Mouse (Mus musculus) MEL (cell line): ENCODE data around the gene Acot13. TPM values are rescaled to one million over a fixed set of nuclear protein-coding genes. Genes with fewer than 3 reads are reported as not detected.

Experiments
- DNase-seq: peaks from one replicate; pipeline ENCODE4 v3.0.0; 2011; ENCODE audit warnings: low read depth, low spot score
- H3K27ac ChIP-seq: 2 replicates; pipeline ENCODE4 v1.5.1; 2012; ENCODE audit warnings: low read depth, mild to moderate bottlenecking, control low read depth, low read length, moderate library complexity; ENCODE audit not compliant: control insufficient read depth
- H3K27me3 ChIP-seq, 2 experiments: fragments of 150-350 bp in 1 of 2; sonication (generic) in 1 of 2; 2 replicates each; pipeline ENCODE4 v1.6.1; 2012; ENCODE audit warnings: low read length in 2 of 2, mild to moderate bottlenecking in 2 of 2, improper control_type of control experiment in 1 of 2, moderate library complexity in 1 of 2; ENCODE audit not compliant: insufficient read depth in 2 of 2, control insufficient read depth in 1 of 2
- H3K36me3 ChIP-seq, 2 experiments: 2 replicates each; pipeline ENCODE4 v1.6.1; 2012 to 2014; ENCODE audit warnings: low read length in 2 of 2, improper control_type of control experiment in 1 of 2, inconsistent platforms in 1 of 2, mild to moderate bottlenecking in 1 of 2; ENCODE audit not compliant: insufficient read depth in 2 of 2, control insufficient read depth in 1 of 2
- H3K4me1 ChIP-seq, 2 experiments: fragments of 150-350 bp in 1 of 2; sonication (generic) in 1 of 2; 2 replicates each; pipeline ENCODE4 v1.6.1; 2012; ENCODE audit warnings: low read length in 2 of 2, improper control_type of control experiment in 1 of 2, mild to moderate bottlenecking in 1 of 2; ENCODE audit not compliant: insufficient read depth in 2 of 2, control insufficient read depth in 1 of 2
- H3K4me3 ChIP-seq, 2 experiments: fragments of 150-350 bp in 1 of 2; sonication (generic) in 1 of 2; 2 replicates each; pipeline ENCODE4 v1.5.1; 2012; ENCODE audit warnings: low read depth in 2 of 2, low read length in 2 of 2, mild to moderate bottlenecking in 2 of 2, moderate library complexity in 2 of 2, control low read depth in 1 of 2, improper control_type of control experiment in 1 of 2; ENCODE audit not compliant: control insufficient read depth in 1 of 2, insufficient read depth in 1 of 2
- H3K79me2 ChIP-seq: 2 replicates; pipeline ENCODE4 v1.6.1; 2012; ENCODE audit warnings: mild to moderate bottlenecking, low read length, moderate library complexity; ENCODE audit not compliant: control insufficient read depth, poor library complexity, insufficient read depth
- H3K9ac ChIP-seq: 2 replicates; pipeline ENCODE4 v1.6.1; 2012; ENCODE audit warnings: low read depth, mild to moderate bottlenecking, control low read depth, low read length, moderate library complexity; ENCODE audit not compliant: control insufficient read depth, poor library complexity, severe bottlenecking
- H3K9me3 ChIP-seq: fragments of 150-350 bp; sonication (generic); replicated peaks from 2 replicates; pipeline ENCODE4 v1.6.1; 2012; ENCODE audit warnings: mild to moderate bottlenecking, low read length, improper control_type of control experiment, moderate library complexity; ENCODE audit not compliant: insufficient read depth
- BHLHE40 ChIP-seq: IDR thresholded peaks from 2 replicates; pipeline ENCODE4 v1.6.1; 2012; ENCODE audit warnings: low read depth, mild to moderate bottlenecking, inconsistent platforms, low read length, improper control_type of control experiment, borderline replicate concordance
- CHD1 ChIP-seq: IDR thresholded peaks from 2 replicates; pipeline ENCODE4 v1.6.1; 2012; ENCODE audit warnings: low read depth, mild to moderate bottlenecking, inconsistent platforms, low read length, improper control_type of control experiment
- CHD2 ChIP-seq: IDR thresholded peaks from 2 replicates; pipeline ENCODE4 v1.6.1; 2011; ENCODE audit warnings: low read length, improper control_type of control experiment
- CTCF ChIP-seq, 3 experiments: IDR thresholded peaks in 2 of 3; conservative IDR thresholded peaks in 1 of 3; 2 replicates each; pipeline ENCODE4 v1.5.1; 2011 to 2012; ENCODE audit warnings: low read length in 3 of 3, low read depth in 2 of 3, mild to moderate bottlenecking in 2 of 3, improper control_type of control experiment in 1 of 3, inconsistent platforms in 1 of 3, mixed read lengths in 1 of 3, moderate library complexity in 1 of 3; ENCODE audit not compliant: control insufficient read depth in 1 of 3, insufficient read depth in 1 of 3, poor library complexity in 1 of 3, severe bottlenecking in 1 of 3
- GABPA ChIP-seq: IDR thresholded peaks from 2 replicates; pipeline ENCODE4 v1.6.1; 2012; ENCODE audit warnings: low read depth, mild to moderate bottlenecking, inconsistent platforms, low read length, improper control_type of control experiment, moderate library complexity
- HCFC1 ChIP-seq: IDR thresholded peaks from 2 replicates; pipeline ENCODE4 v1.6.1; 2012; ENCODE audit warnings: low read depth, mild to moderate bottlenecking, inconsistent platforms, low read length, improper control_type of control experiment, moderate library complexity
- JUND ChIP-seq: IDR thresholded peaks from 2 replicates; pipeline ENCODE4 v1.6.1; 2011; ENCODE audit warnings: low read depth, mild to moderate bottlenecking, improper control_type of control experiment, low read length
- KAT2A ChIP-seq: conservative IDR thresholded peaks from 2 replicates; pipeline ENCODE4 v1.6.1; 2012; ENCODE audit warnings: low read depth, low read length, improper control_type of control experiment, inconsistent platforms
- MAFK ChIP-seq: IDR thresholded peaks from 2 replicates; pipeline ENCODE4 v1.6.1; 2011; ENCODE audit warnings: low read depth, mild to moderate bottlenecking, low read length, improper control_type of control experiment, borderline replicate concordance
- MYC ChIP-seq: IDR thresholded peaks from 2 replicates; pipeline ENCODE4 v1.6.1; 2011; ENCODE audit warnings: low read depth, mild to moderate bottlenecking, low read length, improper control_type of control experiment, moderate library complexity
- NRF1 ChIP-seq: IDR thresholded peaks from 2 replicates; pipeline ENCODE4 v1.6.1; 2014; ENCODE audit warnings: low read depth, mild to moderate bottlenecking, inconsistent platforms, low read length, improper control_type of control experiment, moderate library complexity; ENCODE audit not compliant: poor library complexity, insufficient read depth, severe bottlenecking
- POLR2AphosphoS2 ChIP-seq: IDR thresholded peaks from 2 replicates; pipeline ENCODE4 v1.6.1; 2011; ENCODE audit warnings: low read length, improper control_type of control experiment
- POLR2AphosphoS5 ChIP-seq: IDR thresholded peaks from 2 replicates; pipeline ENCODE4 v1.6.1; 2012; ENCODE audit warnings: low read depth, borderline replicate concordance, mild to moderate bottlenecking, inconsistent platforms, low read length, moderate library complexity, mixed read lengths
- SMC3 ChIP-seq: IDR thresholded peaks from 2 replicates; pipeline ENCODE4 v1.6.1; 2011; ENCODE audit warnings: low read depth, low read length, improper control_type of control experiment
- USF1 ChIP-seq: IDR thresholded peaks from 2 replicates; pipeline ENCODE4 v1.6.1; 2014; ENCODE audit warnings: low read depth, mild to moderate bottlenecking, inconsistent platforms, low read length, improper control_type of control experiment, moderate library complexity
- USF2 ChIP-seq, 2 experiments: IDR thresholded peaks; 2 replicates each; pipeline ENCODE4 v1.6.1; 2011 to 2012; ENCODE audit warnings: improper control_type of control experiment in 2 of 2, low read length in 2 of 2, borderline replicate concordance in 1 of 2, inconsistent platforms in 1 of 2, low read depth in 1 of 2, mild to moderate bottlenecking in 1 of 2; ENCODE audit not compliant: insufficient read depth in 1 of 2
- ZC3H11A ChIP-seq: IDR thresholded peaks from 2 replicates; pipeline ENCODE4 v1.6.1; 2012; ENCODE audit warnings: low read depth, mild to moderate bottlenecking, inconsistent platforms, low read length, improper control_type of control experiment
- ZNF384 ChIP-seq: IDR thresholded peaks from 2 replicates; pipeline ENCODE4 v1.6.1; 2012; ENCODE audit warnings: low read depth, mild to moderate bottlenecking, inconsistent platforms, low read length, improper control_type of control experiment
- polyA plus RNA-seq, 2 experiments: library from polyadenylated mRNA; stranded (reverse) in 1 of 2; unstranded in 1 of 2; fragments of >175 nt in 1 of 2; fragments of >200 nt in 1 of 2; gene quantifications; 2 replicates each; pipeline versions ENCODE4 v1.2.1 to v1.2.4; 2012; ENCODE audit warnings: low replicate concordance in 2 of 2, low read depth in 1 of 2; ENCODE audit not compliant: insufficient read length in 2 of 2, insufficient read depth in 1 of 2, missing spikeins in 1 of 2
- total RNA-seq: library from RNA; depleted of rRNA; stranded (reverse); fragments of 300-350 nt; gene quantifications from 2 replicates; pipeline ENCODE4 v1.2.3, GENCODE M21; 2012

Gene Acot13
- total and polyA plus RNA-seq, 3 experiments: 51.8 to 57.3 TPM; not detected in 1

- Histone ChIP-seq H3K9me3 (no peaks in the 10 kb centered on the region), H3K27me3 (peaks cover 0 to 1% of the 10 kb centered on the region in 2 experiments; a peak in 1 of 4 replicates)
- TF ChIP-seq CTCF (IDR thresholded peaks at IDR 0.05 in 2 of 3, conservative IDR thresholded peaks at IDR 0.05 in 1 of 3; ENCODE audit: control insufficient read depth in 1 of 3, insufficient read depth in 1 of 3, low read depth in 2 of 3, low read length in 3 of 3, poor library complexity in 1 of 3, severe bottlenecking in 1 of 3) (no peak), CHD1 (no peak), USF1 (no peak), GABPA (no peak), NRF1 (no peak), MYC (no peak), ZNF384 (no peak)
- TF ChIP-seq, all 39 proteins: peak for 0
- H3K79me2 ChIP-seq: no peaks in the 10 kb centered on the region
- no peak overlapping the region for H3K9ac ChIP-seq
- no peak for DNase-seq
- peaks cover 0 to 3% of the 10 kb centered on the region in 2 experiments; a peak in 1 of 4 replicates for H3K4me1 ChIP-seq
- no peaks in the 10 kb centered on the region for H3K36me3 ChIP-seq
- H3K27ac ChIP-seq: no peak overlapping the region
- H3K4me3 ChIP-seq: no peak overlapping the region
Observed at GRCm38 (mm10) chr13:24867789-24868188, 36.4 kb upstream of the Acot13 start.

GRCm38 (mm10) chr13:24866430-24867402 is 35.4 kb upstream of the Acot13 start:
- TF ChIP-seq KAT2A (no peak), CTCF (IDR thresholded peaks at IDR 0.05 in 2 of 3, conservative IDR thresholded peaks at IDR 0.05 in 1 of 3; ENCODE audit: control insufficient read depth in 1 of 3, insufficient read depth in 1 of 3, low read depth in 2 of 3, low read length in 3 of 3, poor library complexity in 1 of 3, severe bottlenecking in 1 of 3) (no peak), JUND (no peak), ZC3H11A (no peak), SMC3 (no peak), CHD1 (no peak), MAFK (no peak), USF2 (IDR thresholded peaks at IDR 0.05; ENCODE audit: borderline replicate concordance in 1 of 2, insufficient read depth in 1 of 2, low read depth in 1 of 2, low read length in 2 of 2) (no peak), POLR2AphosphoS5 (no peak), CHD2 (no peak), POLR2AphosphoS2 (no peak), HCFC1 (no peak), USF1 (no peak), GABPA (no peak), BHLHE40 (no peak)
- H3K27ac ChIP-seq: no peak overlapping the region
- no peaks in the 10 kb centered on the region for H3K79me2 ChIP-seq
- peak; percentile 49 for DNase-seq
- no peak overlapping the region for H3K9ac ChIP-seq
- H3K4me3 ChIP-seq: no peak overlapping the region
- no peaks in the 10 kb centered on the region for H3K9me3 ChIP-seq
- peaks cover 0 to 3% of the 10 kb centered on the region in 2 experiments; a peak in 1 of 4 replicates for H3K4me1 ChIP-seq
- peaks cover 0 to 1% of the 10 kb centered on the region in 2 experiments; a peak in 1 of 4 replicates for H3K27me3 ChIP-seq
- H3K36me3 ChIP-seq: no peaks in the 10 kb centered on the region
